Mouse (Mus musculus) heart, postnatal 0 days (tissue): Measurements from ENCODE around the gene Ccl22.

ENCODE experiments used
- CTCF ChIP-seq: IDR thresholded peaks from 2 replicates; pipeline ENCODE4 v1.5.1; 2016; ENCODE audit warnings: antibody characterized with exemption, control low read depth, low read depth
- EP300 ChIP-seq: IDR thresholded peaks from 2 replicates; pipeline ENCODE4 v1.6.1; 2016; ENCODE audit warnings: antibody characterized with exemption, low read depth

DNA sequence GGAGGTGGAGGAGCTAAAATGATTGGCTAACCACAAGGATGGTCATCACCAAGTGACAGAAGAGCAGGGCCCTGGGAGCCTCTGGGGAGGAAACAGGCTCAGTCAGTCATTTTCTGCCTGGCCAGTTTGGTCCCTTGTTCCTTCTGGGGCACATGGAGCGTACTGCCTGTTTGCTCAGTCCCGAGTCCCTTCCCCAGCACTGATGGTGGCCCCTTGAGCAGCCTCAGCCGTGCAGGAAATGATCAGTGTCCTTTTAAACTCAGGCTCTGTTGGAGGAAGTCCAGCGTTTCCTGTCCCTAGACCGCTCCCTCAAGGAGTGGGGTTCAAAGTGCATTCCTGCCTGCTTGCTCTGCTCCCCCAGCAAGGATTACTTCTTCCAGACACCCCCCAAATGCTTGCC is 33.1 kb downstream of the Ccl22 start:
- no peak for TF ChIP-seq CTCF
- TF ChIP-seq EP300: no peak
